Mouse (Mus musculus): ENCODE data around the gene Unk.

DNA sequence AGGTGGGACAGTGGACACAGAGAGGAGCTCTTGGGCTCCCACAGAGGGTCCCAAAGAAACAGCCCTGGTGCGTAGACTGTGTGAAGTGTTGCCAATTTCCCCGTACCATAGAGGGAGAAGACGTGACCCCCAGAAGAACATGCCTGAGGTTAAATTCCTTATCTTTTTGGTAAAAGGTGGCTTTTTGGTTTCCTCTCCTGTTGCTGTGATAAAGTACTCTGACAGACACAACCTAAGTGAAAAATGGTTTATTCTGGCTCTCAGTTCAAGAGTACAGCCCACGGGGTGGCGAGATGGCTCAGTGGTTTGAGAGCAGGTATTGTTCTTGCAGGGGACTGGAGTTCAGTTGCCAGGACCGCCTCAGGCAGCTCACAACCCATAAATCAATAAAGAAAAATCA lies 69.3 kb downstream of the Unk start:
- no peak for TF ChIP-seq CTCF (IDR thresholded peaks at IDR 0.05; ENCODE audit: low read depth, low read length)
- TF ChIP-seq GATA1 (IDR thresholded peaks at IDR 0.05; ENCODE audit: borderline replicate concordance, low read length): no peak
- no peak for TF ChIP-seq POLR2AphosphoS5 (IDR thresholded peaks at IDR 0.05; ENCODE audit: insufficient replicate concordance, low read depth, low read length)
- TF ChIP-seq TAL1 (conservative IDR thresholded peaks at IDR 0.05; ENCODE audit: low read depth, low read length): no peak
- no peak for TF ChIP-seq GATA2 (IDR thresholded peaks at IDR 0.05; ENCODE audit: borderline replicate concordance, low read depth, low read length)
